Comparison of ENCODE assay signal across 7 mouse cellular contexts in the genomic region with DNA sequence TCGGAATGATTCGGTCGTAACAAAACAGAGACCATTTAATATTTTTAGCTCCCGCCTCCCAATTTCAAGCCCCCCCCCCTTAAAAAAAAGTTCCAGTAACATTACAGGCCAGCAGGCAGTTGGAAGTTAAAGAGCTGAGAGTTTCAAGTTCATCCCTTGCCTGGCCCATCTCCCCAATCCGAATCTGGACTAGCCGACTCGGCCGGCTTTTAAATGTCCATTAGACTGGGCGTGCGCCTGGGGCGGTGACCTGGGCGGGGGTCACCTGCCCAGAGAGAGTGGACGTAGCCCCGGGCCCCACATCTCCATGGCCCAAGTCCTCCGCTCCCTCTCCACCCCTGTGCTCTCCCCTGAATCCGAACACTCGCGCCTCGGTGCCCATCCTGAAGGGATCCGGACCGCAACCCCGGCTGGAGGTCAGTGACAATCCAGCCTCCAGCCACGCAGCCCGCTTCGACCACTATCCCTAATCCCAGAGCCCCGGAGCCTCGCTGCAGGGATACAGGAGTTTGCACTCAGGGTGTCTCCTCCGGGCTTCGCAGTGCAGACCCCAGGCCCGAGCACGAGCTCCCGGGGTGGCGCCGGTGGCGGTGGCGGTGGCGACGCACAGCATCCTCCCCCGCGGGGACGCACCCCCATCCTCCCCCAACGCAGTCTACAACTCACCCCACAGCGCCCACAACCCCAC. TPM values are rescaled to one million over a fixed set of nuclear protein-coding genes. Genes with fewer than 3 reads are reported as not detected.
DNase-seq lines count a peak whose midpoint lies in the region; ATAC-seq and TF ChIP-seq lines count a peak whose summit lies in the region.

No protein-coding gene starts in this region.

- no peaks in the 10 kb centered on the region for H3K9me3 ChIP-seq in ES-E14 (ENCODE audit: control insufficient read depth, insufficient read depth, low read depth, low read length)
- peaks cover under 1% of the 10 kb centered on the region; the same call in 1 of the 2 replicates for H3K9me3 ChIP-seq in embryonic facial prominence, embryonic 14.5 days (ENCODE audit: control insufficient read depth, low read length)
- no peaks in the 10 kb centered on the region for H3K9me3 ChIP-seq in liver, embryonic 13.5 days (replicated peaks)

- ATAC-seq in embryonic facial prominence, embryonic 14.5 days (ENCODE audit: low read depth): peak; percentile 38; the same call in 1 of the 2 replicates
- ATAC-seq in liver, embryonic 13.5 days (ENCODE audit: low read depth): no peak

- peak overlapping the region; percentile 67; the same call in 1 of the 2 replicates for H3K27ac ChIP-seq in ES-E14 (ENCODE audit: insufficient read depth, low read depth, low read length, poor library complexity, severe bottlenecking)
- H3K27ac ChIP-seq in embryonic facial prominence, embryonic 14.5 days (replicated peaks; ENCODE audit: low read depth, low read length): peak overlapping the region; percentile 96
- H3K27ac ChIP-seq in liver, embryonic 13.5 days: peak overlapping the region; percentile 62

- DNase-seq in CD4-positive helper T cell, adult 2 months (ENCODE audit: low read depth, low spot score): peak; percentile 70
- no peak for DNase-seq in ES-E14 (ENCODE audit: low read depth, low spot score)
- DNase-seq in embryonic facial prominence, embryonic 14.5 days (ENCODE audit: low spot score): no peak
- DNase-seq in heart, postnatal 4 days: peak; percentile 44
- DNase-seq in liver, embryonic 13.5 days: no peak
- peak; percentile 79 for DNase-seq in neural tube, embryonic 10.5 days (ENCODE audit: extremely low spot score, low spot score)
- DNase-seq in thymus, postnatal 36 days: peak; percentile 83 to 86

- WGBS in embryonic facial prominence, embryonic 14.5 days: under 1% methylated on average over 42 of the region's 43 CpGs
- WGBS in liver, embryonic 13.5 days (ENCODE audit: insufficient replicate concordance): under 1% methylated on average over 43 of the region's 43 CpGs

- in situ Hi-C loops in ES-E14 (cut with MboI; ENCODE audit: low sequenced_read_pairs in 2 of 2, unreplicated experiment in 2 of 2): no loop called here

- H3K4me2 ChIP-seq in embryonic facial prominence, embryonic 14.5 days (ENCODE audit: low read depth, low read length): peak overlapping the region; percentile 92
- peak overlapping the region; percentile 73 for H3K4me2 ChIP-seq in liver, embryonic 13.5 days

- H3K27me3 ChIP-seq in embryonic facial prominence, embryonic 14.5 days (replicated peaks; ENCODE audit: control insufficient read depth, insufficient read depth, low read length): no peaks in the 10 kb centered on the region; the same call in 1 of the 2 replicates
- peaks cover 50% of the 10 kb centered on the region for H3K27me3 ChIP-seq in liver, embryonic 13.5 days

- H3K4me3 ChIP-seq in ES-E14 (ENCODE audit: insufficient read depth in 1 of 2, low read depth in 1 of 2, low read length in 2 of 2, poor library complexity in 1 of 2, severe bottlenecking in 1 of 2): peak overlapping the region; percentile 77 to 90
- peak overlapping the region; percentile 85 for H3K4me3 ChIP-seq in embryonic facial prominence, embryonic 14.5 days (ENCODE audit: low read depth, low read length)
- H3K4me3 ChIP-seq in liver, embryonic 13.5 days (replicated peaks): peak overlapping the region; percentile 62

- H3K9ac ChIP-seq in ES-E14 (ENCODE audit: insufficient read depth, low read depth, low read length, poor library complexity, severe bottlenecking): peak overlapping the region; percentile 85
- H3K9ac ChIP-seq in embryonic facial prominence, embryonic 14.5 days (ENCODE audit: low read depth, low read length): peak overlapping the region; percentile 95
- H3K9ac ChIP-seq in liver, embryonic 13.5 days: peak overlapping the region; percentile 60

- H3K36me3 ChIP-seq in ES-E14 (ENCODE audit: control insufficient read depth, insufficient read depth, low read length, poor library complexity, severe bottlenecking): no peaks in the 10 kb centered on the region
- H3K36me3 ChIP-seq in embryonic facial prominence, embryonic 14.5 days (ENCODE audit: control insufficient read depth, insufficient read depth, low read length): no peaks in the 10 kb centered on the region
- H3K36me3 ChIP-seq in liver, embryonic 13.5 days: no peaks in the 10 kb centered on the region

- peaks cover 5% of the 10 kb centered on the region in 2 experiments; a peak in 1 of 4 replicates for H3K4me1 ChIP-seq in ES-E14 (ENCODE audit: control insufficient read depth in 2 of 2, insufficient read depth in 2 of 2, low read length in 2 of 2, poor library complexity in 1 of 2)
- peaks cover 12% of the 10 kb centered on the region for H3K4me1 ChIP-seq in embryonic facial prominence, embryonic 14.5 days (ENCODE audit: control insufficient read depth, insufficient read depth, low read length)
- peaks cover 14% of the 10 kb centered on the region for H3K4me1 ChIP-seq in liver, embryonic 13.5 days (replicated peaks)

TF ChIP-seq in ES-E14, 5 proteins besides CTCF, POLR2A, EP300 and RAD21:
- TF ChIP-seq HCFC1 (IDR thresholded peaks at IDR 0.05; ENCODE audit: borderline replicate concordance, insufficient read depth, low read length) (no peak), ZC3H11A (IDR thresholded peaks at IDR 0.05; ENCODE audit: borderline replicate concordance, low read depth, low read length) (no peak), CHD2 (IDR thresholded peaks at IDR 0.05; ENCODE audit: low read depth, low read length) (no peak), ZNF384 (IDR thresholded peaks at IDR 0.05; ENCODE audit: low read depth, low read length) (no peak), MAFK (IDR thresholded peaks at IDR 0.05; ENCODE audit: insufficient read depth, low read depth, low read length) (no peak)

RNA-seq across cellular contexts. Expression of a gene that starts 0.9 kb away (rescaled TPM):
- 10.3 and 15.7 TPM in 2 replicates for total RNA-seq in ES-E14 (2012; rRNA removed)
- 34.4 and 39.4 TPM in 2 replicates for polyA plus RNA-seq in embryonic facial prominence, embryonic 14.5 days (2014; fragmentation: Nextera tagmentation; extraction: Ambion mirVana)
- 100 to 1,000 TPM; 102 to 103 TPM for total RNA-seq in heart, postnatal 4 days (2021)
- polyA plus RNA-seq in liver, embryonic 13.5 days (2015; fragmentation: Nextera tagmentation; extraction: Ambion mirVana): 4.2 and 4.7 TPM in 2 replicates

Comparison
In these comparisons a context has a peak if more than half of its experiments do, and no peak if none do; other contexts are left out.
1. DNase-seq: peak in CD4-positive helper T cell, adult 2 months (single experiment), heart, postnatal 4 days (single experiment), neural tube, embryonic 10.5 days (single experiment) and thymus, postnatal 36 days (2 of 2); none in ES-E14 (single experiment), embryonic facial prominence, embryonic 14.5 days (single experiment) and liver, embryonic 13.5 days (single experiment).
2. Peak in every context shown above with its lines, with median percentiles within 50 percentile points of each other: H3K27ac ChIP-seq, H3K4me3 ChIP-seq and H3K9ac ChIP-seq.